Mouse (Mus musculus) cortical plate, adult 2 months (tissue): ENCODE measurements around the gene Gm13698.
"Not testable (repeated sequence)": the region's sequence is repeated elsewhere in the genome, so short reads cannot be mapped to it uniquely, and the experiment has no call there.

ENCODE experiments used
- CTCF ChIP-seq: fragments of 200-500 bp; IDR thresholded peaks from 2 replicates; pipeline ENCODE4 v1.5.1; 2011; ENCODE audit warnings: mild to moderate bottlenecking, control low read depth, low read length; ENCODE audit not compliant: insufficient read depth; ENCODE audit errors: extremely low read depth
- POLR2A ChIP-seq: fragments of 200-500 bp; IDR thresholded peaks from 2 replicates; pipeline ENCODE4 v1.6.1; 2011; ENCODE audit warnings: mild to moderate bottlenecking, low read length, control low read depth; ENCODE audit not compliant: insufficient read depth; ENCODE audit errors: extremely low read depth

DNA sequence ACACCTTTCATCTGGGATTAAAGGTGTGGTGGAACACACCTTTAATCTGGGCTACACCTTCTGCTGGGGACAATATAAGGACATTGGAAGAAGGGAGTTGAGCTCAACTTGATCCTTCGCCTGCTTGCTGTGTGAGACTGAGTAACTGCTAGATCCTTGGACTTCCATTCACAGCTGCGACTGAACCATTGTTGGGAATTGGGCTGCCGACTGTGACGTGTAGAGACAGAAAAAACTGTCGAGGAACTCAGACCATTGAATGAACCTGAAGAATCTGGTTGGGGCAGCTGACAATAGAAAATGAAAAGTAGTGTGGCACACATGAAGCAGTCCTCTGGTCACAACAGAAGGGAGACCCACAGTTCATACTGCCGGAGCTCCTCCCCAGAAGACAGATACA is 5.7 kb downstream of the Gm13698 start, which contains the start of gene Gm13693:
- not testable (repeated sequence) for TF ChIP-seq CTCF, POLR2A
